Mouse (Mus musculus) cerebellum, postnatal 14 days (tissue): Measurements from ENCODE around the gene Slc36a2.
"Not testable (repeated sequence)": the region's sequence is repeated elsewhere in the genome, so short reads cannot be mapped to it uniquely, and the experiment has no call there.

Source experiments
- DNase-seq, 2 experiments: peaks; one replicate each; pipeline ENCODE4 v3.0.0; 2021; ENCODE audit warnings: mixed read lengths in 2 of 2

Gene Slc36a2

DNA sequence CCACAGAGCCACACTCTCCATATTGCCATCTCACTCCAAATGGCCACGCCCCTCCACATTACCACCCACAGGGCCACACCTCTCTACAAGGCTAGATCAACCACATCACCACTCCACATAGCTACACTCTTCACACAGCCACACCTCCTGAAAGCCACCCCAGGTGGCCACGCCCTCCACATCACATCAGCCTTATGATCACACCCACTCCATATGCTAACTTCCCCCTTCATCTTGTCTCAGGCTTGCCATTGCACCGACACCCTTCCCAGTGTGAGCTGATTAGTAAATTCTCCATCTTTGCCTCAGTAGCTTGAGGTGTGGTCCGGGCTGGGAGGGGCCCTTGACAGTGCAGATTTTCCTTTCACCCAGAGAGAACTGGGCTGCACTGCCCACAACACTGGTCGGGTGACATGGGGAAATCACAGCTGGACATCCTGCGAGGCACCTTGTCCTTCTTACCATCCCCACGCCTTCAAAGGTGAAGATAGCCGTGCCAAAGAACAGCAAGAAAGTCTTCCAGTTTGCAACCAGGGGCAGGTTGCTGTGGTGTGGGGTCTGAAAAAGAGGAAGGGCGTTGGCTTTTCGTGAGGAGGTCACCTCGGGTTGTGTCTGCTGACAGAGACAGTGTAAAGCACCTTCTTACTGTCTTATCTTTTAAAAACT is 53.7 kb downstream of the Slc36a2 start:
- DNase-seq, result no peak

DNA sequence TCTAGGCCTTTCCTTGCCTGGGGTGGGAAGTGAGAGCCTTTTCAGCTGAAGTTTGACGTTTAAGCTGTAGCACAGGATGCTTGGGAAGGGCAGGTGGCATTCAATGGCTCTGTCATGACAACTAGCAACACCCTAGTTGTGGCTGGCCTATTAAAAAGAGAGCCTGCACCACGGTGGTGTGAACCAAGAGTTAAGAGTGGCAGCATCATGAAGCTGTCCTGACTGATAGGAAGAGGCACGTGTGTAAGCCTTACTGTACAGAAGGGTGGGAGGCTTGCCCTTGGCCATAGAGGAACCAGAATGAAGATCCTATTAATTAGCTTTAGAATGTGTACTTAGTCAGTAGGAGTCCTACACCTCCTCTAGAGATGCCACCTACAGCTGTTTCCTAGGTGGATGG is 56.5 kb downstream of the Slc36a2 start:
- DNase-seq, result no peak

GRCm38 (mm10) chr11:55127937-55128336 is 56.9 kb downstream of the Slc36a2 start:
- DNase-seq, result no peak

DNA sequence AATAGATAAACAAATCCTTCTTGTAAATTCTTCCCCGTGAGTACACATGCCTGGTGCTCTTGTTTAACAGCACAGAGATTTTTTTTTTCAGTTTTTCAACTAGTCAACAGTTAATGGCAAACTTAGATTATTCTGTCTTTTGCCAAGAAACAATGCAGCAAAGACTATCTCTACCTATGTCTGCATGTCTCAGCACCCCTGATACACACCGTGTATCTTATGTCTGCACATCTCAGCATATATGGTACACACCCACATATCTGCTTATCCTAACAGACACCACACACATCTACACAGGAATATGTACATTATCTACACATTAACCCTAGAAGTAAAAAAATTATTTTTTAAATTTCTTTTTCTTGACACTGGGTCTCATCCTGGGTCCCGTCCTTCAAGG is 58.2 kb downstream of the Slc36a2 start:
- DNase-seq, result no peak

DNA sequence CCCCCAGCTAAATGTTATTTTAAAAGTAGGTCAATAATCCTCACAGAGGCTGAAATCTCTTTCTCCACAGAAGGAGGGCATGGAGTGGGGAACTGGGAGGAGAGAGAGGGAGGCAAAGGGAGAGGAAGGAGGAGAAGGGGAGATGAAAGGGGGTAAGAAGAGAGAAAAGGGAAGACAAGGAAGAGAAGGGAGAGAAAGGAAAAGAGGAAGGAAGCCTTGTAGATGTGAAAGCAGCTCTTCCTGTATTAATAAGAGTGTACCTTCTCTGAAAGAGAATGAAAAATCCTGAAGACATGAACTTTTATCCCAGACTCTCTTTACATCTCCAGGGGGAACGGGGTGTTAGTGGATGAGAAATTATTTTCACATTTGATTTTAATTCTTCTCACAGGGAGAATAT is 63.4 kb downstream of the Slc36a2 start:
- no peak for DNase-seq

DNA sequence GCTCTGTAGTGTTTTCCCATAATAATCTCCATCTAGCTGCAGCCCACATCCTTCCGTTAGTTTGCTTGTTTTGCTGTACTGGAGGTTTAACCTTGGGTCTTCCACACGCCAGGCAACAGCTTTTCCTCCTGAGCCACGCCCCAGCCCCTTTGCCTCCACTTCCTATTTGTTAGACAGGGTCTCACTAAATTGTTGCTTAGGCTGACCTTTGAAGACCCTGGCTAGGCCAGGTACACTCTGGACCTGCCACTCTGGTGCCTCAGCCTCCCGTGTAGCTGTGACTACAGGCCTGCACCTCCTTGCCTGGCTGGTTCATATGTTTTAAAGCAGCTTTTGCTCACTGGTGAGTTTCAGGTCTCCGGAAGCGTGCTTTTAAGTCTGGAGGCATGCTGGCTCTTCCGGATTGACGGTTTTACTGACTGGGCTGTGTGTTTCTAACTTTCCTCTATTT is 64.0 kb downstream of the Slc36a2 start:
- no peak for DNase-seq

GRCm38 (mm10) chr11:55120279-55120678 is 64.6 kb downstream of the Slc36a2 start:
- DNase-seq, result no peak

- DNase-seq, result no peak
Observed at GRCm38 (mm10) chr11:55117031-55117430, 67.8 kb downstream of the Slc36a2 start.

DNA sequence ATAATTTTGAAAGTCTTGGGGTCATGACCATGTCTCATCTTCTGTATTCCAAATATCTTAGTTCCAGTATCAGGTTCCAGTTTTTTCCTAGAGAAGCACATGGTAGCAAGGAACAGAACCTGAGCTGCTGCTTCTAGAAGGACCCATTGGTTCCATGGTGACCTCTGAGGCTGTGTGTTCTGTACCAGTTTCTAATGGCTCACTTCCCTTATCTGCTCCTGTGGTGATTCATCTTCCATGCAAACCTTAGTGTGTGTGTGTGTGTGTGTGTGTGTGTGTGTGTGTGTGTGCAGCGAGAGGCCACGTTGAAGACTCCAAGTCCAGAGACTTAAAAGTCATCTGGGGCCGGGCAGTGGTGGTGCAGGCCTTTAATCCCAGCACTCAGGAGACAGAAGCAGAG is 68.9 kb downstream of the Slc36a2 start:
- no peak for DNase-seq

- DNase-seq, result no peak
Observed at GRCm38 (mm10) chr11:55114291-55114690, 70.6 kb downstream of the Slc36a2 start.

GRCm38 (mm10) chr11:55113861-55114250 is 71.0 kb downstream of the Slc36a2 start:
- DNase-seq, result not testable (repeated sequence)

GRCm38 (mm10) chr11:55113209-55113860 is 71.5 kb downstream of the Slc36a2 start:
- no peak for DNase-seq

GRCm38 (mm10) chr11:55110566-55111169 is 74.2 kb downstream of the Slc36a2 start:
- DNase-seq, result peak; percentile 45 to 63

GRCm38 (mm10) chr11:55109521-55110300 is 75.2 kb downstream of the Slc36a2 start:
- DNase-seq, result peak; percentile 55 to 72
